Mouse (Mus musculus) heart, embryonic 13.5 days (tissue): ENCODE results near the gene Mettl9. TPM values are rescaled to one million over a fixed set of nuclear protein-coding genes. Genes with fewer than 3 reads are reported as not detected.

ENCODE experiments used
- ATAC-seq: fragments of 200-750 bp; cut with Nextera tagmentation; 2 replicates; pipeline ENCODE4 v1.8.0; 2017; ENCODE audit warnings: moderate TSS enrichment; ENCODE audit not compliant: insufficient number of reproducible peaks, low FRiP score, low TSS enrichment; ENCODE audit errors: extremely low read depth
- H3K27ac ChIP-seq: fragments of 300-500 bp; sonication (generic); replicated peaks from 2 replicates; pipeline ENCODE4 v1.5.1; 2015; ENCODE audit warnings: moderate library complexity, mild to moderate bottlenecking, inconsistent platforms
- H3K27me3 ChIP-seq: fragments of 300-500 bp; sonication (generic); replicated peaks from 2 replicates; pipeline ENCODE4 v1.6.1; 2015; ENCODE audit warnings: mild to moderate bottlenecking, inconsistent platforms
- H3K36me3 ChIP-seq: fragments of 300-500 bp; sonication (generic); 2 replicates; pipeline ENCODE4 v1.6.1; 2015; ENCODE audit warnings: mild to moderate bottlenecking, inconsistent platforms
- H3K4me1 ChIP-seq: fragments of 300-500 bp; sonication (generic); 2 replicates; pipeline ENCODE4 v1.6.1; 2015; ENCODE audit warnings: inconsistent platforms
- H3K4me2 ChIP-seq: fragments of 300-500 bp; sonication (generic); 2 replicates; pipeline ENCODE4 v1.6.1; 2015; ENCODE audit warnings: inconsistent platforms, mild to moderate bottlenecking, moderate library complexity
- H3K4me3 ChIP-seq: fragments of 300-500 bp; sonication (generic); 2 replicates; pipeline ENCODE4 v1.5.1; 2015; ENCODE audit warnings: moderate library complexity, mild to moderate bottlenecking, inconsistent platforms
- H3K9ac ChIP-seq: fragments of 300-500 bp; sonication (generic); 2 replicates; pipeline ENCODE4 v1.6.1; 2015; ENCODE audit warnings: inconsistent platforms, mild to moderate bottlenecking, moderate library complexity
- H3K9me3 ChIP-seq: fragments of 300-500 bp; sonication (generic); 2 replicates; pipeline ENCODE4 v1.6.1; 2016; ENCODE audit warnings: inconsistent platforms
- WGBS: fragments of 180-500 bp; shearing (Covaris S2); methylation state at CpG from one replicate; pipeline ENCODE4 v1.1.7; 2015; ENCODE audit warnings: mixed read lengths; 5-methylcytosine and 5-hydroxymethylcytosine counted together
- polyA plus RNA-seq: library from polyadenylated mRNA; unstranded; fragments of >200 nt; fragmentation: Nextera tagmentation; extraction: Ambion mirVana; gene quantifications from 2 replicates; pipeline ENCODE4 v1.2.1, GENCODE M21; 2015

The Mettl9 gene
- polyA plus RNA-seq, 1 experiment from 2014 or later, result 96.0 TPM

DNA sequence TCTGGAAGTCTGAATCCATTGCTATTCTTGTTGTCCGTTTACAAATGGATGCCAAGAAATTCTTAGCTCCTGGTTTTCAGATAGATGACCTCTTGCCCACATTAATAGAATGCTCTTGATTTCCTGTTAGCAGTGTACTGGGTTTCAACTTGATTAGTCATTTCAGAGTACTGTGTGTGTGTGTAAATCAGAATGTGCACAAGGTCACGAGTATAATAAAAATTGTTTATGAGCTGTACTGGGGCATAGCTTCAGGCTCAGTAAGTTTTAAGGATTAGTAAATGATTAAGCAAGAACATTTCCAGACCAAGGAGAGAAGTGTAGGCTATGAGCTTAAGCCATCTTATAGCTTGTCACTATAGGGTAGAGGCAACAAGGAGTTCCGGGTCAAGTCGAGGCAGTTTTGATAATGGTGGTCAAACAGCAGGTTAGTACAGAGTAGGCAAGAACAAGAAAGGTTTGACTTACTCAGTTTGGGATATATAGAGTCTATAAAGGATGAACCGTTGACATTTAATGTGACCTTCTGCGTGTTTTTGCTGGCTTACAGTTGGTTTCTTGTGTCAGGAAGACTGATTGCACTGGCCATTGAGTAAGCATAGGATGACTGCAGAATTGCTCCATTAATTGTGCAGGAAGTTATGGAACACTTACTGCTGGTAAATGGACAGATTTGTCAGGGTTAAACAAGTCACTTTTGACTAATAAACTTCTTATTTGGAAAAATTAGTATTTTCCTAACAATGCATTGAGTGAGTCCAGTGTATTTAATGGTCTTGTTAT is 11.6 kb downstream of the Mettl9 start:
- no peak overlapping the region for H3K4me3 ChIP-seq
- no peaks in the 10 kb centered on the region for H3K27me3 ChIP-seq
- ATAC-seq, result no peak
- H3K4me1 ChIP-seq, result peaks cover 45% of the 10 kb centered on the region
- H3K27ac ChIP-seq, result no peak overlapping the region
- H3K9ac ChIP-seq, result no peak overlapping the region
- WGBS, result 87% methylated on average over 6 of the region's 6 CpGs
- no peaks in the 10 kb centered on the region for H3K9me3 ChIP-seq
- H3K4me2 ChIP-seq, result no peak overlapping the region
- H3K36me3 ChIP-seq, result peaks cover 17% of the 10 kb centered on the region

DNA sequence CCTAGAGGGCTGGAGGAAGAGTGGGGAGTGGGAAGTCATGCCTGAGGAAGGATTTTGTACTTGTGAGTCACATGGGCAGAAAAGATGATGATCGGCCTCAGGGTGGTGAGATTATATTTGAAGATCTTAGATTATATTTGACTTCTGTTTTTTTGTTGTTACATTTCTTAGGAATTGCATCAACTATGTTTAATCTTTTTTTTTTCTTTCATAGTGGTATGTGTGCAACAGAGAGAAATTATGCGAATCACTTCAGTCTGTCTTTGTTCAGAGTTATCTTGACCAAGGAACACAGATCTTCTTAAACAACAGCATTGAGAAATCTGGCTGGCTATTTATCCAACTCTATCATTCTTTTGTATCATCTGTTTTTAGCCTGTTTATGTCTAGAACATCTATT is 13.4 kb downstream of the Mettl9 start:
- peaks cover 34% of the 10 kb centered on the region for H3K36me3 ChIP-seq
- no peaks in the 10 kb centered on the region for H3K27me3 ChIP-seq
- H3K9ac ChIP-seq, result no peak overlapping the region
- no peak overlapping the region for H3K27ac ChIP-seq
- H3K4me1 ChIP-seq, result peaks cover 30% of the 10 kb centered on the region
- no peak overlapping the region for H3K4me2 ChIP-seq
- WGBS, result 95% methylated on average over 2 of the region's 2 CpGs
- no peak overlapping the region for H3K4me3 ChIP-seq
- no peaks in the 10 kb centered on the region for H3K9me3 ChIP-seq
- ATAC-seq, result no peak

DNA sequence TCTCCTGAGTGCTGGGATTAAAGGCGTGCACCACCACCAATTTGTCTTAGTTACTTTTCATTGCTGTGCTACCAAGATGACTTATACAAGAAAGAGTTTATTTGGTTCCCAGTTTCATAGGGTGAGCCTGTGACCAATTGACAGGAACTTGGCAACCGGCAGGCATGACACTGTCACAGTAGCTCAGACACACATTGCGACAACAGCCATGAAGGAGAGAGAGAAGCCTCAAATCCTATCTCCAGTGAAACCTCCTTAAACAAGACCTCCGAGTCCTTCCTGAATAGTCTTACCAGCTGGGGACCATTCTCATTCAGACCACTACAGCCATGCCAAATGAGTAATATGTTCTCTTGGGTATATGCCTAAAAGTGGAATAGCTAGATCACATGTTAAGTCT is 18.8 kb downstream of the Mettl9 start:
- Histone ChIP-seq H3K9me3 (no peaks in the 10 kb centered on the region), H3K9ac (no peak overlapping the region), H3K27me3 (no peaks in the 10 kb centered on the region), H3K4me1 (no peaks in the 10 kb centered on the region), H3K4me2 (no peak overlapping the region), H3K27ac (no peak overlapping the region), H3K36me3 (peaks cover 81% of the 10 kb centered on the region), H3K4me3 (no peak overlapping the region)
- 85% methylated on average over 4 of the region's 4 CpGs for WGBS
- no peak for ATAC-seq

DNA sequence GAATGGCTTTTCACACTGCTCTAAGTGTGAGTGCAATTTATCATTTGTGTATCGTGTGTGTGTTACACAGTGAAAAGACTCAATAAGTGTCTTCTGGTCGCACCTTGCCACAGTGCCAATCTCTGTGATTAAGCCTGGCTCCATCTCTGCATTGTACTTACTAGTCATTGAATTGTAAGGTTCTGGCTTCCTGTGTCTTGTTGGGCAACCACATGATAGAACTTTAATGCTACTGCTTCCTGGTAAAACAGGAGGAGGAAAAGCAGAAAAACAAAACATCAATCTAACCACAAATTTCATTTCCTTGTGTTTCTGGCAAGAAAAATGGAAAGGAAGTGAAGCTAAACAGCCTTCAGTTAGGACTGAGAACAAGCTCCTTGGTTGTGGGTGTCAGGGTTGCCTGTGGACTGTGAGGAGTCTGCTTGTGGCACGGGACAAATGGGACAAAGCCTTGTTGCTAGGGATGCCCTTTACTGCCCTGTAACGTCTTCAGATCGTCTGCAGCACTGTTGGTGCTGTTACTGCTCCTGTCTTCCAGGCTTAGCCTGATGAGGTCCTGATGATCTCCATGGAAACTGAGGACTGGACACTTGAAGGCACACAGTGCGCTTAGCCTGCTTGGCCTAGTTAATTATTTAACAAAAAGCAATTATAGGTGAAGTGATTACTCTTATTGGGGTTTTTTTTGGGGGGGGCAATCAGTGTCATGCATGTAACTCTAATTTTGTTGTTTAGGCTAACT is 25.4 kb downstream of the Mettl9 start:
- WGBS, result 82% methylated on average over 6 of the region's 6 CpGs

DNA sequence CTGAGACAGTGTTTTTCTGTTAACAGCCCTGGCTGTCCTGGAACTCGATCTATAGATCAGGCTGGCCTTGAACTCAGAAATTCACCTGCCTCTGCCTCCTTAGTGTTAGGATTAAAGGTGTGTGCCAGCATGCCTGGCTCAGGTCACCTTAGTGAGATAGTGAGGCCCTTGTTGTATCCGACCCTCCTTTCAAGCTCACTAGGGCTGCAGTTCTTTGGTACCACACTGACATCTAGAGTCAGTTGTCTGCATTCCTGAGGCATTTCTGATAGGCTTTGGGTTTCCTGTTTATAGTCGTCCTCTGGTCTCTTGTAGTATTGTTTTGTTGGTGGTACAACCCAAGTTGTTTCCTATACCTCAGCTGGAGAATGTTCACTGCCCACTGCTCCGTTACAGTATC is 30.1 kb downstream of the Mettl9 start:
- peaks cover 41% of the 10 kb centered on the region for H3K36me3 ChIP-seq
- H3K4me2 ChIP-seq, result no peak overlapping the region
- H3K27me3 ChIP-seq, result no peaks in the 10 kb centered on the region
- H3K27ac ChIP-seq, result no peak overlapping the region
- no peaks in the 10 kb centered on the region for H3K9me3 ChIP-seq
- WGBS, result 42% methylated on average over 4 of the region's 4 CpGs
- no peak overlapping the region for H3K4me3 ChIP-seq
- H3K9ac ChIP-seq, result no peak overlapping the region
- ATAC-seq, result no peak
- H3K4me1 ChIP-seq, result peaks cover 4% of the 10 kb centered on the region; the same call in 1 of the 2 replicates

More for the DNA sequence above, 25.4 kb downstream of the Mettl9 start:
- no peak overlapping the region for H3K9ac ChIP-seq
- ATAC-seq, result no peak
- no peak overlapping the region for H3K4me3 ChIP-seq
- H3K27ac ChIP-seq, result no peak overlapping the region
- no peaks in the 10 kb centered on the region for H3K27me3 ChIP-seq
- H3K9me3 ChIP-seq, result no peaks in the 10 kb centered on the region
- H3K4me2 ChIP-seq, result no peak overlapping the region
- peaks cover 4% of the 10 kb centered on the region; the same call in 1 of the 2 replicates for H3K4me1 ChIP-seq
- peaks cover 53% of the 10 kb centered on the region for H3K36me3 ChIP-seq

DNA sequence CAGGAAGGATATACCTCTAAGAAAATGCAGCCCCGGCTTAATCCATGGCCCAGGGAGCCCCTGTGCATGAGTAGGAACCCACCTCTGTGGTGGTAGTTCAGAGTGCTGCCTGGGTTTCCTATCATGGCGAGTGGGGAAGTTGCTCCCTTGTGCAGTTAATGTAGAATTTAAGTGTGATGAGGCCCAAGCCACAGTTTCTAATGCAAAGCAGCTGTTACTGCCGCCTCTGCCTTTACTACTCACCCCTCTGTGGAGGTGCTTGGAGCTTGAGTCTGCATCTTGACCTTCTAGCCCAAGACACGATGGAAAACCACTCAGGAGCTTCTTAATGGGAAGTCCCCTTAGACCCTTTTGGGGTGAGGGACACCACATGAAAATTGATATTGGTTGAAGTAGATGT is 37.0 kb downstream of the Mettl9 start:
- Histone ChIP-seq H3K4me3 (no peak overlapping the region), H3K9ac (no peak overlapping the region), H3K4me1 (peaks cover 28% of the 10 kb centered on the region), H3K27me3 (0 out of 2 replicates have a peak, but pooled peaks cover 3% of the 10 kb centered on the region), H3K4me2 (no peak overlapping the region), H3K9me3 (no peaks in the 10 kb centered on the region), H3K27ac (no peak overlapping the region), H3K36me3 (peaks cover 52% of the 10 kb centered on the region)
- 85% methylated on average over 4 of the region's 4 CpGs for WGBS
- ATAC-seq, result no peak

DNA sequence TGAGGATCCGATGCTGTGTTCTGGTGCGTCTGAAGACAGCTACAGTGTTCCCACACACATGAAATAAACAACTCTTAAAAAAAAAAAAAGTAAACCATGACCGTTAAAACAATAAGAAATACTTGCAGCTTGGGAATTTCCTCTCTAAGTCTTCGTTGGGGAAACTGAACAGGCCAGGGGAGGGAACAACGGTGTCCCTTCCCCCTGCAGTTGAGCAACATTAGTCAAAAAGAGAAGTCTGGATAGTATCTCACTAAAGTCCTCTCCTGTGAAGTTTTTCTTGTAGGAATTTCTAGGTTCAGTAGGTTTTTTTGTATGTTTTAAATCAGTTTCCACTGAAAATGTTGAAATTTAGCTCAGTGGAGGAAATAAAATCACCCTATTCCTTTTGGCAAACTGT is 38.3 kb downstream of the Mettl9 start:
- Histone ChIP-seq H3K27me3 (0 out of 2 replicates have a peak, but pooled peaks cover 5% of the 10 kb centered on the region), H3K9me3 (no peaks in the 10 kb centered on the region), H3K4me3 (no peak overlapping the region), H3K36me3 (peaks cover 56% of the 10 kb centered on the region), H3K27ac (no peak overlapping the region), H3K9ac (no peak overlapping the region), H3K4me1 (peaks cover 28% of the 10 kb centered on the region), H3K4me2 (no peak overlapping the region)
- 76% methylated on average over 5 of the region's 5 CpGs for WGBS
- no peak for ATAC-seq

DNA sequence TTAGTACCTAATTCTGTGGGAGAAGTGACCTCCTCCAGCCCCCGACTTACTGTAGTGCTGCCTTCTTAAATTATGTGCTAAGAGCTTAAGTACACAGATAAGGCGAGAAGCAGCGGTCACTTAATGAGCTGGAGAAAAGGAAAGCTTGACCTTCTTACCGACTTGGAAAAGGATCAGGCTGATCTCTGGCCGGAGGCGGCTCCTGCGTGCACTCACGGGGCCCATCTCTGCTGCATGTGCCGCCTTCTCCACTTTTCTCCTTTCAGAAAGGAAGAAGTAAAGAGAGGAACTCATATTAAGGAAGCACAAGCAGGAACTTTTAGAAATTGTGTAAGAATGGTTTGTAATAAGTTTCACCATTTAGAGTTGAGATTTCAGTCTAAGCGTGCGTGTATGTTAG is 40.0 kb downstream of the Mettl9 start, which contains the start of gene Igsf6:
Gene Igsf6, minus strand, starts transcription at position 292 of the 400 bp plus-strand sequence.
- H3K4me3 ChIP-seq, result no peak within 1 kb of the TSS
- H3K4me2 ChIP-seq, result 0 out of 2 replicates have a peak within 1 kb of the TSS, but pooled peaks have one; percentile 1
- peaks cover 28% of the 10 kb centered on the region for H3K4me1 ChIP-seq
- 0 out of 2 replicates have a peak, but pooled peaks cover 6% of the 10 kb centered on the region for H3K27me3 ChIP-seq
- H3K9ac ChIP-seq, result 0 out of 2 replicates have a peak within 1 kb of the TSS, but pooled peaks have one; percentile 28
- peak within 1 kb of the TSS; percentile 66 for H3K27ac ChIP-seq
- peaks cover 60% of the 10 kb centered on the region for H3K36me3 ChIP-seq
- whole genome bisulfite sequencing, result 42% methylated on average over 11 of the region's 11 CpGs
- no peaks in the 10 kb centered on the region for H3K9me3 ChIP-seq
- no peak for ATAC-seq

DNA sequence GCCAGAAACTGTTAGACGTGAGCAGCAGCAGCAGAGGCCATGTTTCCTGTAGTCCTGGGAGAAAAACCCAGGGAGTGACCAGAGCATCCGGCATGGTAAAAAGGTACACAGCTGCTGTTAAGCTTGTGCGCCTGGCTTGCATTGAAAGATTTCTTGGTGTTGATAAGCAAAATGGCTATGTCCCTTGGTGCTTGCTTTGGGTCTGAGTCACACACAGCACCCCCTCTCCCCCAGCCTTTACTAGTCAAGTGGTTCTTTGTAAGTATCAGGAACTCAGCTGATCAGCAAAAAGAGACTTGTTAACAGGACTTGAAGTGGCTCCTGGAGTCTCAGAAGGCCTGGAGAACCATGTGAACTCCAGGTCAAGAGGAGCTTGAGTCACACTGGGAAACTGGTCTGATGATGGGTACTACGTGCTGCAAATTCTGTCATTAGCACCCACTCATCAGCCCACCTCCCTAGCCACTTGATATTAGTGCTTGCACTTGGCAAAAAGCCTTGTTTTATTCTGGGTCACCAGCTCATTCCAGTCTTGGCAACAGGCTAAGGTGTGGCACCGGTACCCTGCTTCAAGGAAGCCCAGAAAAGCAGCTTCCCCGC is 40.7 kb downstream of the Mettl9 start:
- 0 out of 2 replicates have a peak, but pooled peaks cover 6% of the 10 kb centered on the region for H3K27me3 ChIP-seq
- peaks cover 60% of the 10 kb centered on the region for H3K36me3 ChIP-seq
- H3K9me3 ChIP-seq, result no peaks in the 10 kb centered on the region
- no peak; the same call in 1 of the 2 replicates for ATAC-seq
- WGBS, result 41% methylated on average over 6 of the region's 6 CpGs
- H3K9ac ChIP-seq, result 0 out of 2 replicates have a peak overlapping the region, but pooled peaks have one; percentile 28
- peaks cover 28% of the 10 kb centered on the region for H3K4me1 ChIP-seq
- H3K4me3 ChIP-seq, result no peak overlapping the region
- no peak overlapping the region for H3K4me2 ChIP-seq
- peak overlapping the region; percentile 66 for H3K27ac ChIP-seq

DNA sequence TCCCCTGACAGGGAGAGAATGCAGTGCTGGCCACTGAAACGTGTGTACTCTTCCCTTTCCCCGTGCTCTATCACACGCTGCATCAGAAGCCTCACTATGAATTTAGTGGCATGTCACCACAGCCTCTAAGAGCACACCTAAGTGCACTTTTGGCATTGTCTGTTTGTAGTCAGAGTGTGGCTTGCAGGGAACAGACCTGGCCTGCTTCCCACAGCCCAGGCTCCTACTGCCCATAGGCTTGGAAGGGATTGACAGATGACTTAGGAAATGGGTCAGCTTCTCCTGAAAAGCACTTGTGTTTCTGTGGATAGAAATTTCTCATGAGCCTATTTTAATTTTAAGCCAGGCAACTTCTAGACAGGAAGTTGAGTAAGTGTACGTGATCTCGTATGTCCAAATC is 41.2 kb downstream of the Mettl9 start:
- H3K27me3 ChIP-seq, result 0 out of 2 replicates have a peak, but pooled peaks cover 6% of the 10 kb centered on the region
- H3K4me3 ChIP-seq, result no peak overlapping the region
- H3K4me2 ChIP-seq, result no peak overlapping the region
- H3K36me3 ChIP-seq, result peaks cover 56% of the 10 kb centered on the region
- H3K9me3 ChIP-seq, result no peaks in the 10 kb centered on the region
- H3K9ac ChIP-seq, result no peak overlapping the region
- peaks cover 28% of the 10 kb centered on the region for H3K4me1 ChIP-seq
- ATAC-seq, result no peak
- WGBS, result 61% methylated on average over 5 of the region's 5 CpGs
- peak overlapping the region; percentile 66 for H3K27ac ChIP-seq

DNA sequence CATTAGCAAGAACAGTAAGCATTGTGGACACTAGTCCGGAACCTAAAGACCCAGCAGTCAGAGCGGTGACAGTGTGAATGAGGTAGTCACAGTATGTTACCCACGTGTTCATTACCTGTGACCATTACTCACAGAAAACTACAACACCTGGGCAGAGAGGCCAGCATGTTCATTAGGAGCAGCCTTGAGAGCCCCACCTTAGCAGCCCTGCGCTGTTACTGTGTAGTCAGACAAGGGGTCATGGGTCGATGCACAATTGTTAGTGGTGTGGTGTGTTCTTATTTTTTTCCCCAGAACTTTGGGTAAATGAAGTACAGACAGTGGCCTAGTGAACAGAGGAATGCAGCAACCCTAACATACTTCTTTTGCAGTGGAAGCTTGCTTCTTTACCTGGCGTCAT is 43.1 kb downstream of the Mettl9 start:
- no peak for ATAC-seq
- H3K27ac ChIP-seq, result no peak overlapping the region
- peaks cover 28% of the 10 kb centered on the region for H3K4me1 ChIP-seq
- 85% methylated on average over 6 of the region's 6 CpGs for WGBS
- no peak overlapping the region for H3K4me2 ChIP-seq
- 0 out of 2 replicates have a peak, but pooled peaks cover 3% of the 10 kb centered on the region for H3K27me3 ChIP-seq
- no peak overlapping the region for H3K4me3 ChIP-seq
- no peaks in the 10 kb centered on the region for H3K9me3 ChIP-seq
- H3K9ac ChIP-seq, result no peak overlapping the region
- peaks cover 37% of the 10 kb centered on the region for H3K36me3 ChIP-seq
